Mouse (Mus musculus) cerebellum, postnatal 25 days (tissue): ENCODE results near the gene Fads6.
A peak's percentile ranks its signal among the peaks of the same experiment; 100 is the strongest.

Source experiments
- DNase-seq, 2 experiments: peaks; one replicate each; pipeline ENCODE4 v3.0.0; 2021; ENCODE audit warnings: mixed read lengths in 2 of 2

Gene Fads6

GRCm38 (mm10) chr11:115249721-115250404 is 47.6 kb downstream of the Fads6 start:
- peak; percentile 72 to 77 for DNase-seq

- no peak for DNase-seq
Observed at GRCm38 (mm10) chr11:115247945-115248344, 49.5 kb downstream of the Fads6 start.

GRCm38 (mm10) chr11:115247240-115247639 is 50.2 kb downstream of the Fads6 start:
- DNase-seq = no peak

- peak; percentile 80 to 83 for DNase-seq
Observed at GRCm38 (mm10) chr11:115246386-115246785, 51.1 kb downstream of the Fads6 start.

GRCm38 (mm10) chr11:115244840-115245239 is 52.6 kb downstream of the Fads6 start:
- no peak for DNase-seq

GRCm38 (mm10) chr11:115243783-115244182 is 53.7 kb downstream of the Fads6 start:
- no peak for DNase-seq

- DNase-seq = no peak
Observed at GRCm38 (mm10) chr11:115242746-115243145, 54.7 kb downstream of the Fads6 start.

- DNase-seq = peak; percentile 63 to 74
Observed at GRCm38 (mm10) chr11:115241402-115241801, 56.1 kb downstream of the Fads6 start.

GRCm38 (mm10) chr11:115236570-115236969 is 60.9 kb downstream of the Fads6 start:
- DNase-seq = no peak

GRCm38 (mm10) chr11:115234320-115235044 is 63.0 kb downstream of the Fads6 start:
- peak; percentile 57 to 71 for DNase-seq

- peak; percentile 64 to 66 for DNase-seq
Observed at GRCm38 (mm10) chr11:115233526-115234290, 63.8 kb downstream of the Fads6 start.

- no peak for DNase-seq
Observed at GRCm38 (mm10) chr11:115232889-115233288, 64.6 kb downstream of the Fads6 start.

GRCm38 (mm10) chr11:115231924-115232323 is 65.5 kb downstream of the Fads6 start:
- DNase-seq = no peak

GRCm38 (mm10) chr11:115231168-115231915 is 66.1 kb downstream of the Fads6 start:
- DNase-seq = no peak
